Mouse (Mus musculus) thymus, adult 2 months (tissue): ENCODE measurements around the gene Gm5134.

ENCODE experiments used
- CTCF ChIP-seq: fragments of 200-500 bp; IDR thresholded peaks from 2 replicates; pipeline ENCODE4 v1.5.1; 2012; ENCODE audit warnings: mild to moderate bottlenecking, control low read depth, low read length, moderate library complexity, borderline replicate concordance; ENCODE audit not compliant: control insufficient read depth, poor library complexity, insufficient read depth; ENCODE audit errors: extremely low read depth
- POLR2A ChIP-seq: fragments of 200-500 bp; IDR thresholded peaks from 2 replicates; pipeline ENCODE4 v1.6.1; 2012; ENCODE audit warnings: mild to moderate bottlenecking, low read length, control low read depth, moderate library complexity; ENCODE audit not compliant: control insufficient read depth, poor library complexity, insufficient read depth; ENCODE audit errors: extremely low read depth

GRCm38 (mm10) chr10:75978119-75978834, 24.0 kb downstream of the Gm5134 start:
- no peak for TF ChIP-seq POLR2A
- TF ChIP-seq CTCF: no peak
